Mouse (Mus musculus): Measurements from ENCODE around the gene Pink1. TPM values are rescaled to one million over a fixed set of nuclear protein-coding genes. Genes with fewer than 3 reads are reported as not detected.

Pink1 gene
- total RNA-seq (2014; rRNA removed): 288 and 303 TPM in 2 replicates
- polyA plus RNA-seq (2015; fragmentation: Nextera tagmentation; extraction: Ambion mirVana): 143 and 144 TPM in 2 replicates

- ATAC-seq (peak; percentile 70), DNase-seq (ENCODE audit: low spot score) (peak; percentile 92)
- peak; percentile 81 for TF ChIP-seq CTCF (IDR thresholded peaks at IDR 0.05; ENCODE audit: low read depth)
- no peaks in the 10 kb centered on the region for H3K9me3 ChIP-seq (ENCODE audit: low read length)
- H3K9ac ChIP-seq (replicated peaks; ENCODE audit: low read length): peak within 1 kb of the TSS; percentile 94
- peak within 1 kb of the TSS; percentile 70 for H3K4me3 ChIP-seq (ENCODE audit: low read length)
- H3K4me2 ChIP-seq (ENCODE audit: low read depth, low read length): peak within 1 kb of the TSS; percentile 65
- no peaks in the 10 kb centered on the region for H3K36me3 ChIP-seq (ENCODE audit: insufficient read depth, low read length)
- WGBS: 4% methylated on average over 37 of the region's 41 CpGs
- no peaks in the 10 kb centered on the region for H3K27me3 ChIP-seq (ENCODE audit: insufficient read depth, low read length)
- no peaks in the 10 kb centered on the region for H3K4me1 ChIP-seq (ENCODE audit: insufficient read depth, low read length)
- H3K27ac ChIP-seq: peak within 1 kb of the TSS; percentile 99
Observed at GRCm38 (mm10) chr4:138326077-138326695, at the start of gene Pink1. Gene Pink1 (minus strand): TSS chr4:138326307.

GRCm38 (mm10) chr4:138375117-138375516 lies 49.0 kb upstream of the Pink1 start:
- ATAC-seq (no peak), DNase-seq (ENCODE audit: low spot score) (no peak)
- Histone ChIP-seq H3K27me3 (ENCODE audit: insufficient read depth, low read length) (no peaks in the 10 kb centered on the region), H3K36me3 (ENCODE audit: insufficient read depth, low read length) (no peaks in the 10 kb centered on the region), H3K9me3 (ENCODE audit: low read length) (no peaks in the 10 kb centered on the region), H3K4me2 (ENCODE audit: low read depth, low read length) (no peak overlapping the region), H3K4me3 (ENCODE audit: low read length) (no peak overlapping the region), H3K27ac (no peak overlapping the region), H3K4me1 (ENCODE audit: insufficient read depth, low read length) (peaks cover 9% of the 10 kb centered on the region; the same call in 1 of the 2 replicates), H3K9ac (replicated peaks; ENCODE audit: low read length) (no peak overlapping the region)
- TF ChIP-seq CTCF (IDR thresholded peaks at IDR 0.05; ENCODE audit: low read depth): no peak
- WGBS: 86% methylated on average over 3 of the region's 3 CpGs

GRCm38 (mm10) chr4:138370996-138371516 lies 44.9 kb upstream of the Pink1 start:
- no peaks in the 10 kb centered on the region for H3K36me3 ChIP-seq (ENCODE audit: insufficient read depth, low read length)
- ATAC-seq: no peak
- DNase-seq (ENCODE audit: low spot score): no peak
- H3K9ac ChIP-seq (replicated peaks; ENCODE audit: low read length): no peak overlapping the region
- no peak overlapping the region for H3K4me2 ChIP-seq (ENCODE audit: low read depth, low read length)
- H3K27ac ChIP-seq: no peak overlapping the region
- H3K4me3 ChIP-seq (ENCODE audit: low read length): no peak overlapping the region
- WGBS: 82% methylated on average over 5 of the region's 5 CpGs
- peaks cover 8% of the 10 kb centered on the region; the same call in 1 of the 2 replicates for H3K4me1 ChIP-seq (ENCODE audit: insufficient read depth, low read length)
- H3K27me3 ChIP-seq (ENCODE audit: insufficient read depth, low read length): no peaks in the 10 kb centered on the region
- no peak for TF ChIP-seq CTCF (IDR thresholded peaks at IDR 0.05; ENCODE audit: low read depth)
- no peaks in the 10 kb centered on the region for H3K9me3 ChIP-seq (ENCODE audit: low read length)

- Histone ChIP-seq H3K36me3 (ENCODE audit: insufficient read depth, low read length) (no peaks in the 10 kb centered on the region), H3K4me1 (ENCODE audit: insufficient read depth, low read length) (peaks cover 8% of the 10 kb centered on the region; the same call in 1 of the 2 replicates), H3K27me3 (ENCODE audit: insufficient read depth, low read length) (no peaks in the 10 kb centered on the region), H3K9me3 (ENCODE audit: low read length) (no peaks in the 10 kb centered on the region), H3K4me3 (ENCODE audit: low read length) (no peak overlapping the region), H3K4me2 (ENCODE audit: low read depth, low read length) (no peak overlapping the region), H3K27ac (no peak overlapping the region), H3K9ac (replicated peaks; ENCODE audit: low read length) (no peak overlapping the region)
- 86% methylated on average over 12 of the region's 12 CpGs for WGBS
- no peak for ATAC-seq
- no peak for TF ChIP-seq CTCF (IDR thresholded peaks at IDR 0.05; ENCODE audit: low read depth)
- no peak for DNase-seq (ENCODE audit: low spot score)
Observed at GRCm38 (mm10) chr4:138368498-138369260, 42.6 kb upstream of the Pink1 start.

- WGBS: 9% methylated on average over 33 of the region's 34 CpGs
- peak within 1 kb of the TSS; percentile 9; the same call in 1 of the 2 replicates for H3K9ac ChIP-seq (replicated peaks; ENCODE audit: low read length)
Observed at GRCm38 (mm10) chr4:138367641-138368497, 41.8 kb upstream of the Pink1 start, which contains the start of gene Cda. Gene Cda (minus strand): TSS chr4:138367992.

GRCm38 (mm10) chr4:138366561-138366960 lies 40.5 kb upstream of the Pink1 start:
- H3K27me3 ChIP-seq (ENCODE audit: insufficient read depth, low read length): no peaks in the 10 kb centered on the region
- WGBS: 73% methylated on average over 2 of the region's 2 CpGs
- ATAC-seq (no peak), DNase-seq (ENCODE audit: low spot score) (no peak)
- H3K9me3 ChIP-seq (ENCODE audit: low read length): no peaks in the 10 kb centered on the region
- no peak overlapping the region for H3K9ac ChIP-seq (replicated peaks; ENCODE audit: low read length)
- H3K4me3 ChIP-seq (ENCODE audit: low read length): no peak overlapping the region
- no peaks in the 10 kb centered on the region for H3K36me3 ChIP-seq (ENCODE audit: insufficient read depth, low read length)
- TF ChIP-seq CTCF (IDR thresholded peaks at IDR 0.05; ENCODE audit: low read depth): no peak
- H3K4me1 ChIP-seq (ENCODE audit: insufficient read depth, low read length): peaks cover 14% of the 10 kb centered on the region
- H3K4me2 ChIP-seq (ENCODE audit: low read depth, low read length): no peak overlapping the region
- no peak overlapping the region for H3K27ac ChIP-seq

More at GRCm38 (mm10) chr4:138367641-138368497, 41.8 kb upstream of the Pink1 start, which contains the start of gene Cda:
- Histone ChIP-seq H3K4me2 (ENCODE audit: low read depth, low read length) (peak within 1 kb of the TSS; percentile 55), H3K4me3 (ENCODE audit: low read length) (peak within 1 kb of the TSS; percentile 26), H3K4me1 (ENCODE audit: insufficient read depth, low read length) (peaks cover 8% of the 10 kb centered on the region; the same call in 1 of the 2 replicates), H3K9me3 (ENCODE audit: low read length) (no peaks in the 10 kb centered on the region), H3K27me3 (ENCODE audit: insufficient read depth, low read length) (no peaks in the 10 kb centered on the region), H3K27ac (no peak within 1 kb of the TSS), H3K36me3 (ENCODE audit: insufficient read depth, low read length) (no peaks in the 10 kb centered on the region)
- ATAC-seq (peak; percentile 84), DNase-seq (ENCODE audit: low spot score) (peak; percentile 71)
- no peak for TF ChIP-seq CTCF (IDR thresholded peaks at IDR 0.05; ENCODE audit: low read depth)

Data from hindbrain, postnatal 0 days (tissue).